Mouse (Mus musculus) midbrain, embryonic 16.5 days (tissue): ENCODE data around the gene Gm20388. TPM values are rescaled to one million over a fixed set of nuclear protein-coding genes. Genes with fewer than 3 reads are reported as not detected.

Source experiments
- ATAC-seq: fragments of 200-750 bp; cut with Nextera tagmentation; 2 replicates; pipeline ENCODE4 v1.8.0; 2017; ENCODE audit warnings: moderate TSS enrichment
- H3K27ac ChIP-seq: fragments of 300-500 bp; sonication (generic); 2 replicates; pipeline ENCODE4 v1.5.1; 2014; ENCODE audit warnings: mild to moderate bottlenecking, low read length, mixed read lengths
- H3K27me3 ChIP-seq: fragments of 300-500 bp; sonication (generic); 2 replicates; pipeline ENCODE4 v1.6.1; 2014; ENCODE audit warnings: low read depth, low read length, mixed read lengths; ENCODE audit not compliant: control insufficient read depth, insufficient read depth
- H3K36me3 ChIP-seq: fragments of 300-500 bp; sonication (generic); 2 replicates; pipeline ENCODE4 v1.6.1; 2014; ENCODE audit warnings: mild to moderate bottlenecking, low read length, moderate library complexity, mixed read lengths; ENCODE audit not compliant: control insufficient read depth, insufficient read depth
- H3K4me1 ChIP-seq: fragments of 300-500 bp; sonication (generic); 2 replicates; pipeline ENCODE4 v1.6.1; 2014; ENCODE audit warnings: mild to moderate bottlenecking, low read length, mixed read lengths; ENCODE audit not compliant: control insufficient read depth, insufficient read depth
- H3K4me2 ChIP-seq: fragments of 300-500 bp; sonication (generic); 2 replicates; pipeline ENCODE4 v1.6.1; 2014; ENCODE audit warnings: mild to moderate bottlenecking, low read length, mixed read lengths
- H3K4me3 ChIP-seq: fragments of 300-500 bp; sonication (generic); 2 replicates; pipeline ENCODE4 v1.5.1; 2014; ENCODE audit warnings: low read depth, mild to moderate bottlenecking, low read length, moderate library complexity, mixed read lengths
- H3K9ac ChIP-seq: fragments of 300-500 bp; sonication (generic); 2 replicates; pipeline ENCODE4 v1.6.1; 2014; ENCODE audit warnings: low read depth, low read length, mixed read lengths
- H3K9me3 ChIP-seq: fragments of 300-500 bp; sonication (generic); replicated peaks from 2 replicates; pipeline ENCODE4 v1.6.1; 2014; ENCODE audit warnings: mild to moderate bottlenecking, low read length, mixed read lengths; ENCODE audit not compliant: control insufficient read depth, poor library complexity, severe bottlenecking
- WGBS: fragments of 180-500 bp; shearing (Covaris S2); extraction: QIAGEN DNeasy Blood & Tissue Kit; methylation state at CpG from one replicate; pipeline ENCODE4 v1.1.7; 2014; 5-methylcytosine and 5-hydroxymethylcytosine counted together
- polyA plus RNA-seq: library from polyadenylated mRNA; unstranded; fragments of >200 nt; fragmentation: Nextera tagmentation; extraction: Ambion mirVana; gene quantifications from 2 replicates; pipeline ENCODE4 v1.2.1, GENCODE M21; 2015

Gene Gm20388
- polyA plus RNA-seq, 1 experiment from 2014 or later: 7.5 TPM

- WGBS: 71% methylated on average over 5 of the region's 5 CpGs
- no peak for ATAC-seq
- H3K27me3 ChIP-seq: no peaks in the 10 kb centered on the region
Observed at GRCm38 (mm10) chr8:121877212-121877611, 1966.6 kb downstream of the Gm20388 start.

GRCm38 (mm10) chr8:121877828-121878480 lies 1967.3 kb downstream of the Gm20388 start:
- Histone ChIP-seq H3K4me2 (no peak overlapping the region), H3K4me1 (no peaks in the 10 kb centered on the region; the same call in 1 of the 2 replicates), H3K4me3 (no peak overlapping the region), H3K9ac (no peak overlapping the region), H3K9me3 (no peaks in the 10 kb centered on the region), H3K36me3 (peaks cover 5% of the 10 kb centered on the region; the same call in 1 of the 2 replicates), H3K27ac (no peak overlapping the region), H3K27me3 (no peaks in the 10 kb centered on the region)
- ATAC-seq: no peak
- 82% methylated on average over 7 of the region's 7 CpGs for WGBS

More at GRCm38 (mm10) chr8:121877212-121877611, 1966.6 kb downstream of the Gm20388 start:
- Histone ChIP-seq H3K9me3 (no peaks in the 10 kb centered on the region), H3K27ac (no peak overlapping the region), H3K4me3 (no peak overlapping the region), H3K4me1 (peaks cover 1% of the 10 kb centered on the region), H3K9ac (no peak overlapping the region), H3K4me2 (no peak overlapping the region), H3K36me3 (no peaks in the 10 kb centered on the region)

GRCm38 (mm10) chr8:121879712-121880111 lies 1969.1 kb downstream of the Gm20388 start:
- Histone ChIP-seq H3K36me3 (peaks cover 17% of the 10 kb centered on the region; the same call in 1 of the 2 replicates), H3K9ac (no peak overlapping the region), H3K4me3 (no peak overlapping the region), H3K4me1 (no peaks in the 10 kb centered on the region; the same call in 1 of the 2 replicates), H3K4me2 (no peak overlapping the region), H3K27me3 (no peaks in the 10 kb centered on the region), H3K27ac (no peak overlapping the region), H3K9me3 (no peaks in the 10 kb centered on the region)
- no peak for ATAC-seq
- WGBS: 92% methylated on average over 3 of the region's 3 CpGs

DNA sequence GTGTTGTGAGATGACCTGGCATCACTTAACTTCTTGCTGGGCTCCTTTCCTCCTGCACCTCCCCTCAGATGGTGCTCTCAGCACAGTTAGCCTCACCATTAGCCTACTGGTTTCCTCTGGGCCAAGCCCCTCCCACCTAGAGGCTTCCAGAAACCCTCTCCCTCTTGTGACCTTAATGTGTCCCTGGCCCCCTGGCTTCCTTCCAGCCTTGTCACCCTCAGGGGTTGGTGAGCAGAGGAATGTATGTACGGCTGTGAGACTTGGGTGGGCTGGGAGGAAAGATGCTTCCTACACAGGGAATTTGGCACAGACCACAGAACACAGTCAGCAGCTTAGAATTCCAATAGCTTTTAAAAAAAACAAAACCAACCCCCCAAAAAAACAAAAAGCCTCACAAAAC lies 1970.2 kb downstream of the Gm20388 start:
- 69% methylated on average over 1 of the region's 1 CpGs for WGBS
- H3K9me3 ChIP-seq: no peaks in the 10 kb centered on the region

DNA sequence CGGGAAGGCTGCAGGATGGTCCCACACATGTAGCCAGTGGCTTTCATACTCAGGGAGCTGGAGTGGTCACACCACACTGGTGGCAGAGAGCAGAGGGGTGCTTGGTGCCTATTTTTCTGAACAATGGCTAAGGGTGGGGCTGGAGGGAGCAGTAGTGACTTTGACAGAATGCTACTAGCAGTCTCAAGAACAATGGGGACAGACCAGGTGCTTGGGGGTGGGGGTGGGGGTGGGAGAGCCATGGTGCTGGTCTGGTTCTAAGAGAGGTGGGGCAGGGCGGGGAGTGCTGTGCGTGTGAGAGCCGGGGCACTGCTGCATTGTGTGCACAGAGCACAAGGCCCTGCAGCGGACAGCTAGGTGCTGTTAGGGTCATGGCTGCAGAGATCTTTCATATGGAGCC lies 1971.3 kb downstream of the Gm20388 start:
- peaks cover 21% of the 10 kb centered on the region for H3K36me3 ChIP-seq
- H3K9me3 ChIP-seq: no peaks in the 10 kb centered on the region
- no peak for ATAC-seq
- no peak overlapping the region for H3K4me3 ChIP-seq
- no peaks in the 10 kb centered on the region for H3K4me1 ChIP-seq
- H3K27me3 ChIP-seq: no peaks in the 10 kb centered on the region
- H3K9ac ChIP-seq: no peak overlapping the region
- H3K4me2 ChIP-seq: no peak overlapping the region
- 88% methylated on average over 5 of the region's 5 CpGs for WGBS
- H3K27ac ChIP-seq: no peak overlapping the region

More for the DNA sequence above, 1970.2 kb downstream of the Gm20388 start:
- Histone ChIP-seq H3K4me2 (no peak overlapping the region), H3K4me3 (no peak overlapping the region), H3K36me3 (peaks cover 17% of the 10 kb centered on the region; the same call in 1 of the 2 replicates), H3K27ac (no peak overlapping the region), H3K27me3 (no peaks in the 10 kb centered on the region), H3K9ac (no peak overlapping the region), H3K4me1 (no peaks in the 10 kb centered on the region)
- no peak for ATAC-seq

DNA sequence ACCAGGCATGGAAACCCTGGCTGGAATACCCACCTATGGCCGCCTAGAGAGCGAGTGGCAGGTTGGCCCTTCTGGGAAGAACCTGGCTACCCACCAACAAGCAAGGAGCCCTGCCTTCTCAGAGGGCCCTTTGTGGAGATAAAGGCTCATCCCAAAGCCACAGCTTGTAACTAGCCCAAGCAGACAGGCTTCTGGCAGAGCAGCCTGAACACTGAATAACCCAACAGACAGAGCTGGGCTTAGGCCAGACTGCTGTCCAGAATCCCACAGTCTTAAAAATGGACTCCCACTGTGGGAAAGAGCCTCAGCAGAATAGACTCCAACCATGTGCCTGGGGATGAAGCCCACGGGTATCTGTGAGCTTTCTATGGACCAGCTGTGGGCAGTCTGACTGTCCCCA lies 1973.5 kb downstream of the Gm20388 start:
- H3K4me3 ChIP-seq: no peak overlapping the region
- no peak overlapping the region for H3K9ac ChIP-seq
- no peaks in the 10 kb centered on the region for H3K4me1 ChIP-seq
- no peak overlapping the region for H3K27ac ChIP-seq
- H3K27me3 ChIP-seq: no peaks in the 10 kb centered on the region
- WGBS: 81% methylated on average over 3 of the region's 3 CpGs
- peaks cover 31% of the 10 kb centered on the region for H3K36me3 ChIP-seq
- H3K9me3 ChIP-seq: no peaks in the 10 kb centered on the region
- no peak for ATAC-seq
- H3K4me2 ChIP-seq: no peak overlapping the region

DNA sequence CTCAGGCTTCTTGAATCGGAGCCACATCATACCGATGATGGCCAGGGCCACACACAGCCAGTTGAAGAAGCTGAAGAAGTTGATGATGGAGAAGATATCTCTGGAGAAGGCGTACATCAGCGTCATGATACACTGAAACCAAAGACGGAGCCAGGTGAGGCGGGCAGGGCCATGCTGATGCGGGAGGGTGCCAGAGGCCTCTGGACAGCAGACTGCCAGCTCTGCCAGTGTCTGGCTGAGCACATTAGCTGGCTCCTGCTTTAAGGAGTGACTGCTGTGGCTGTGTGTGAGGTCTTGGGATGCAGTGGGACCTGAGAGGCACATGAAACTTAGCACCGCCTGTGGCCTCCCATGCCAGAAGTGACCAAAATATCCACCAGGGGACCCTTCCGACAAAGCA lies 1974.4 kb downstream of the Gm20388 start:
- 94% methylated on average over 9 of the region's 9 CpGs for WGBS
- no peak overlapping the region for H3K27ac ChIP-seq
- H3K9me3 ChIP-seq: no peaks in the 10 kb centered on the region
- no peak overlapping the region for H3K9ac ChIP-seq
- no peak for ATAC-seq
- peaks cover 31% of the 10 kb centered on the region for H3K36me3 ChIP-seq
- no peak overlapping the region for H3K4me2 ChIP-seq
- no peak overlapping the region for H3K4me3 ChIP-seq
- no peaks in the 10 kb centered on the region for H3K27me3 ChIP-seq
- H3K4me1 ChIP-seq: no peaks in the 10 kb centered on the region

- Histone ChIP-seq H3K4me2 (no peak overlapping the region), H3K27me3 (no peaks in the 10 kb centered on the region), H3K27ac (no peak overlapping the region), H3K36me3 (peaks cover 31% of the 10 kb centered on the region), H3K4me3 (no peak overlapping the region), H3K4me1 (no peaks in the 10 kb centered on the region), H3K9me3 (no peaks in the 10 kb centered on the region), H3K9ac (no peak overlapping the region)
- ATAC-seq: no peak
- WGBS: 79% methylated on average over 6 of the region's 6 CpGs
Observed at GRCm38 (mm10) chr8:121885433-121885832, 1974.8 kb downstream of the Gm20388 start.

DNA sequence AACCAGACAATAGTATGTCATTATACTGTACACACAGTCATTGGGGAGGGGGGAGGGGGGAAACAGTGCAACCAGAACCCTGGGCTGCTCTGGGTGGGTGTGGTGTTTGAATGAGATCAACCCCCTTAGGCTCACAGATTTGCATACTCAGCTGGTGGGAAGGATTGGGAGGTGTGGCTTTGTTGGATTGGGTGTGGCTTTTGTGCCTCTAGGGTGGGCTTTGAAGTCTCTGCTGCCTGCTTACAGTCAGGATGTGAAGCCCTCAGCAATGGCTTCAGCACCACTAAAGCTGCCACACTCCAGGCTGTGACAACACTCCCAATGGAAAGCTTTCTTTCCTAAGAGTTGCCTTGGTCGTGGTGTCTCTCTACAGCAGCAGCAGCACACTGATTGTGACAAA lies 1976.9 kb downstream of the Gm20388 start:
- ATAC-seq: no peak
- Histone ChIP-seq H3K9me3 (no peaks in the 10 kb centered on the region), H3K27ac (no peak overlapping the region), H3K36me3 (peaks cover 30% of the 10 kb centered on the region), H3K27me3 (no peaks in the 10 kb centered on the region), H3K9ac (no peak overlapping the region), H3K4me3 (no peak overlapping the region), H3K4me1 (no peaks in the 10 kb centered on the region), H3K4me2 (no peak overlapping the region)
- WGBS: 69% methylated on average over 1 of the region's 1 CpGs
